Mouse (Mus musculus) kidney, postnatal 36 days (tissue): Measurements from ENCODE around the gene Cabp1.

Experiments used
- DNase-seq, 2 experiments: peaks; one replicate each; pipeline ENCODE4 v3.0.0; 2021 to 2022; ENCODE audit warnings: mixed read lengths in 2 of 2

Cabp1 gene

DNA sequence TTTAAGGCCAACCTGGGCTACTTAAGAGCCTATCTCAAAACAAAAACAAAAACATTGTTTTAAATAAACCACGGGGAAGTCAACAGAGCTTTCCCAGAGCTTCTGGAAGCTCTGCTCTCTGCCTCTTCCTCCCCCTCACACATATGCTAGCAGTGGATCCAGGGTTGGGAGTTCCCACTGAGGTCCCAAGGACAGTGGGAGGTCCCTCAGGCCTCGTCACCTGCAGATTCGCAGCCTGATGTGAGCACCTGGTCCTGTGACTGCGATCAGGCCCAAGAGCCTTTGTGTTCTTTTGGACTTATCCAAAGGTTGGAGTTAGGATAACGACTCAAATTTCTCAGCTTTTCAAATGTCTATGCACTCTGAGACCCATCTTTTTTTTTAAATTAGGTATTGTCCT lies 14.4 kb upstream of the Cabp1 start:
- DNase-seq: no peak

DNA sequence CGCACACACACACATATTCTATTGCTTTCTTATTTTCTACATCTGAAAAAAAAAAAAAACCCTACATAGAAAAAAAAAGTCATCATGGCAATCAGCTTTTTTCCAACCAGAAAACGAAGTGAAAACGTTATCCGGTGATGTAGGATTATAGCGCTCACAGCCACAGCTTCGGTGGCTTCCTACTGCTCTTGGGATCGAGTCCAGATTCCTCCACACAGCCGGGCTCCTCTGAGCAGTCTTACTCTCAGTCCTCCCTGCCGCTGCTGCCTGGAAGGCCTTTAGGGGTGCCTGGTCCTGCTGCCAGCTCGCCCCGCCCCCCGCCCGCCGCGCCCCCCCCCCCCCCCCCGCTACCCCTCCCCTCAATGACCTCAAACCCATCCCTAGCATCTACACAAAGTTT lies 13.7 kb upstream of the Cabp1 start:
- no peak for DNase-seq

DNA sequence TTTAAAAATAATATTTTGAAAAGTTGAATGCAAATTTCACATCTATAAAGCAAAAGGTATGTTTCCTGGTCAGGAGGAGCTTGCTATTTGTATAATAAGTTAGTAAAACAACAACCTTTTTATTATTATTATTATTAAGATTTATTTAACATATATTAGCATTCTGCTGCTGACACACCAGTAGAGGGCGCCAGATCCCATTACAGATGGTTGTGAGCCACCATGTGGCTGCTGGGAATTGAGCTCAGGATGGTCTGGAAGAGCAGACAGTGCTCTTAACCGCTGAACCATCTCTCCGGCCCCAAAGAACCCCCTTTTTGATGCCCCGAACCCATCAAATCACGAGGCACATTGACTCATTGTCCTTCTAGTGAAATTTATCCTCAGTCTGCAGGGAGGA lies 13.1 kb upstream of the Cabp1 start:
- no peak for DNase-seq

DNA sequence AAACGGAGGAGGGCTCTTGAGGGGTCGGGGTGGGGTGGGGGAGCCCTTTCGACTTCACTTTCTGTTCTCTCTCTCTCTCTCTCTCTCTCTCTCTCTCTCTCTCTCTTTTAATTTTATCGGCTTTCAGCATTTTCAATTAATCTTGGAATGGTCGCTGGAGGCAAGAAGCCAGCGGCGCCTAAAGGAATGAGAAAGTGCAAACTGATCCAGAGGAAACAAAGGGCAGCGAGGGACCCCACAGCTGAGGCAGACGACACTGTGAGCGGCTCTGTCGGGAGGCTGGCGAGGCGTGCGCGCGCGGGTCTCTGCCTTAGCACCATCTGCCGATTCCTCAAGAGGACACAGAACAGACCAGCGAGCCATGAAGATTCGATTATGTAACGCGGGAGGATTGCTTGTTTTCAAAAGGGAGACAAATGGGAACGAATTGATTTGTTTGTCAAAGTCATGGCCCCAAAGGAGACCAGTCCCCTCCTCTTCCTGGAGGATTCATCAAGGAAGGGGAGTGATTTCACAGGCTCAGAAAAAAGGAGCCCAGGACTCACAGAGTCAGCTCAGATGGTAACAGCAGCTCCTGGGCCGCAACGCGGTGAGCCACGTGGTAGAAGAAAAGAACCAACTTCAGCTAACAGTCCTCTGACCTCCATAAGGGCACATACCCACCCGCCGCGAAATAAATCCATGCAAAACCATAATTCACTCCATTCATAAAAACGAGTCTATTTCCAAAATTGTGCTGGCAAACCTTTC lies 10.6 kb upstream of the Cabp1 start:
- DNase-seq: peak; percentile 41 to 61

DNA sequence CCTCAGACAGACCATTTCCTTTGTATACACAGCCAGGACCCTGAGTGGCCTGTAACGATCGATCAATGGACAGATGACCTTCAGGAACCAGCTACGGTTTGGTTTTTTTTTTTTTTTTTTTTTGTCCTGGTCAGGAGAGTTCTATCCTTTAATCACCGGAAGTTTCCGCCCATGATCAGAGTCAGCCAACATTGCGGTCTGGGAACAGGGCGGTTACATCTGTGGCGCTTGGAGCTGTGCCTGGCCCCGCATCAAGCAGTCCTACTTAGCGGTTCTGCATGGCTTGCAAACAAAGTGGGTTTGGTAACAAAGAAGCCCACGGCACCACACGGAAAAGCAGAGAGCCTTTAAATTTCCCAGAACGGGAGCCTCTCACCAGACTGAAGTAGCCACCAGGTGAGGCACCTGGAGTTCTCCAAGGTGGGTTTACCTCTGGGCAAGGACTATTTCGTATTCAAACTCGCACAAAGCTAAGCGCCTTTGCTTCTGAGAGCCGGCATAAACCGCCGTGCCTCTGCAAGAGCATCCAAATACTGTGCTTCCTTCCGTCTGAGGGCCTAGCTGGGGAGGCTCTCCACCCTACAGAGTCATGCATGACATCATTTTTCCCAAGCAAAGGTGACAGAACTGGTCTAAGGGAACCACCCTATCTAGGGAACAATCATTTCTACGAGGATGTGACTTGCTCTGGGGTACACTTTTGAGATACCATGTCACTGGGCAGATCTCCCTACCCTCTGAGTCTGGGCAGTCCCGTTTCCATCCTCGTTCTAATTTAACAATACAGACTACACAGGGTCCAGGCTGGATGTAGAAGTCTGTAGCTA lies 9.8 kb upstream of the Cabp1 start:
- peak; percentile 42 to 50 for DNase-seq

DNA sequence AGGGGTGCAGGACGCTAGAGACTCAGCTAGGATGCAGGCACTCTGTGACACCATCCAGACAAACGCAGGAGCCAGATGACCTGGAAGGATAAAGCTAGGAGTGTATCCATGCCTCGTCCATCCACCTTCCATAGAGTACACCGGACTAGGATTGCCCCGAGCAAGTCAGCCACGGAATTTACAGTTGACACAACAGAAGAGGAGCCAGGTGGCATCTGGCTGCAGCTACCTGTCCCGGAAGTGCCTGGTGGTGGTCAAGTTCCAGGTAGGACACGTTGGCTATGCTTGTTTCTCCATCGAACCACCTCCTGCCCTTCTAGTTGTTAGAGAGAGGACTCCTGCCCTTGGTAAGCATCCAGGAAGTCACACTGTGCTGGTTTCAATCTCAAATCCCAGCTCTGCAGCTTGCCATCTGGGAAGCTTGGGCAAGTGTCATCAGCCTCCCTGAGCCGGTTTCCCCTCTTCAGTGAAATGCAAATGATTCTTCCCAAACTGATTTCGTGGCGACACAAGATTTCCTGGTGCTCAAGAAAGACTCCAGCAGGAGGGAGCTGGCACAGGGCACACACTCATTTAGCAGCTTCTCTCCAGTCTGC lies 543 bp upstream of the Cabp1 start:
- DNase-seq: no peak

DNA sequence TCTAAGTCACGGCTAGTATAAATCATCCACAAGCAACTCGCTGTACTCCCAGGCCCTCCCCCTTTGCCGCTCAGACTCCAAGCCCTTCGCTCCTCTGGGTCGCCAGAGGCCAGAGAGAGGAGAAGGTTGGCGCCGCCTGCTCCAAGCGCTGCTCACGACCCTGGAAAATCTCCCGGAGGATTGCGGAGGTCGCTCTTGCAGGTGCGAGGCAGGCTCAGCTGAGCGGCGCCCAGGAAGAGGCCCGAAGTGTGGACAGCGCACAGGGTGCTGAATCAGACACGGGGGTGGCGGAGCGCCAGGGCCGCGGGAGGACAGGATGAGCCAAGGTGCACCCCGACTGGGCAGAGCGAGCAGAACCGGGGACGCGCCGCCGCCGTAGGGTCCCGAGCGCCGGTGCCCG lies 955 bp downstream of the Cabp1 start:
- DNase-seq: peak; percentile 85 to 93

DNA sequence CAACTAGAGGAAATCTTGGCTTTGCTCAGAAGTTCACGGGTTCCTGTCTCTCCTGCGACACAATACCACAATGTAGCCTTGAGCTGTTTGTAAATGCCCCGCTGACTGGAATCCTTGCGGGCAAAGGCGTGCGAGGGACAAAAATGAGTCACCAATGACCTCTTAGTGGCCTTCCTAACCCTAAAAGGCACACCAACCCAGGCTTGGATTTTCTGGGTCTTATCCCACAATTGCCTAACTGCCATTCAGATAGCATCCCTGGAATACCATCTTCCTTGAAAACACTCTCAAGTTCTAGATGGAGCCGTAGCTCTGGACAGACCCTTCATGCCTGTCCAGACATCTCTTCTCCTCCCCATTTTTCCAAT lies 1.4 kb downstream of the Cabp1 start:
- DNase-seq: no peak

DNA sequence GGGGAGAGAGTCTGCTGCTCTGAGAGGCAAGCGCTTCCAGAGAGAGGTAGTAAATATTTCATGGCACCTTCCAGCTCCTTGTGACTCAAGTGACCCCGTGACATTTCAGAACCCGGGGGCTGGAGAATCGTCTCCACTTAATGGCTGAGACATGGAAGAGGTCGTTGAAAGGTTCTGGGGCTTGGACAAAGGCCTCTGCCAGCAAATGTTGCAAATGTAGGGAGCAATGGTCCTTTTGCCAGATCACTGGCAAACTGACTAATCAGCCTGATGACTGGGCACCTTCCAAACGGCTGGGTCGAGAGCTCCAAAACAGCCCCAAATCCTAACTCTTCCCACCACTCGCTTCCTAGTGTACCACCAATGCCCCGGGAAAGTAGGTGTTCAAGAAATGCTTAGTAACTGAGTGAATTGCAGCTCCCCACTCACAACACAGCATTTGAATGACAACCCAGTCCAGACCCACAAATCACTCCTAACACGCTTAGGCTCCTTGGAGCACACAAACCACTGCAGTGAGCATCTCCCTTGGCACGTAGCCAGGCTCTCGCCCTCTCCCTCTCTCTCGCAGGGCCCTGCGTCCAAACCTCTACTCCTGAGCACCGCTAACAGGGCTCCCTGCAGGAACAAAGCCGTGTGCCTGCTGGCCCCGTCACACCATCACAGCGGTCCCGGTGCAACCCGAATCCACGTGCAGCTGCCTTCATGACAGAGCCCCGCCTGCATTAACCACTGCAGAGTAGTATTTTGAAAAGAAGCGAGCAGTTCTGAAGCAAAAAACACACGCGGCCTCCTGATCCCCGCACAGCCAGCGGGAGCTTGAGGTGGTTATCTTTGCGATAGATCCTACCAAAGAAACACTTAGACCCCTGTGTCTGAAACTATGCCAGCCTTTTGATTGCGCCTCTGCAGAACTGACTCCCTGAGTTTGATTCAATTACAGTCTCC lies 2.0 kb downstream of the Cabp1 start:
- peak in 1 of 2 experiments; percentile 30 for DNase-seq

DNA sequence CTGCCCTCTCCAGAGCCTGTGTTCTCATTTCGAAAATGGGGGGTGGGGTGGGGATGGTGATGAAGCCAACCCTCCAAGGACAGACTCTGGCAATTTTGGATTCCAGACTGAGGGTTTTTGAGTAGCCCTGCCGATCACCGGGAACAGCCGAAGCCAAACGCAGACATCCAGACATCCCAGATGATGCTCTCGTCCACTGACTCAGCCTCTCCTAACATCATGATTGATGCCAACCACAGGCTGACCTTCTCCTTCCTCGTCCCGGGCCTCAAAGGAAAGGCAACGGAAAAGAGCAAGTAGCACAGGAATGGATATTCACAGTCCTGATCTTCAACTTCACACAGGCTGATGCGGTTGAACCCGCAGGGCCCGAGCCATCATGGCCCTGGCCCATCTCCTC lies 4.1 kb downstream of the Cabp1 start:
- DNase-seq: no peak

DNA sequence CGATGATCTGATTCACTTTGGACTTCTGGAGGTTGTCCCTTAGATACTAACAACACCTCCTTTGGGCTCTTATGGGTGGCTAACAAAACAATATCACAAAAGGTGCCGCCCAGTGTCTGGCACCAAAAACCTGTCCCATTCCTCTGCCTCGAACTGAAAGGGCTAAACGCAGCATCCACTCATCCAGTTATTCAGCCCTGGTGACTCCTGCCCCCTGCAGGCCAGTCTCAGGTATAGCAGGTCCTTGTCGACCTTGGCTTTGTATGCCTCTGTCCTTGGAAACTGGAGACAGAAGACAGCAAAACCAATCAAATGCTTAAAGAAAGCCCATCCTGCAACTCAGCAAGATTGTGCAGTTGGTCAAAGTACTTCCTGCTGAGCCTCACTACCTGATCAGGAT lies 5.4 kb downstream of the Cabp1 start:
- DNase-seq: peak; percentile 36 to 68

DNA sequence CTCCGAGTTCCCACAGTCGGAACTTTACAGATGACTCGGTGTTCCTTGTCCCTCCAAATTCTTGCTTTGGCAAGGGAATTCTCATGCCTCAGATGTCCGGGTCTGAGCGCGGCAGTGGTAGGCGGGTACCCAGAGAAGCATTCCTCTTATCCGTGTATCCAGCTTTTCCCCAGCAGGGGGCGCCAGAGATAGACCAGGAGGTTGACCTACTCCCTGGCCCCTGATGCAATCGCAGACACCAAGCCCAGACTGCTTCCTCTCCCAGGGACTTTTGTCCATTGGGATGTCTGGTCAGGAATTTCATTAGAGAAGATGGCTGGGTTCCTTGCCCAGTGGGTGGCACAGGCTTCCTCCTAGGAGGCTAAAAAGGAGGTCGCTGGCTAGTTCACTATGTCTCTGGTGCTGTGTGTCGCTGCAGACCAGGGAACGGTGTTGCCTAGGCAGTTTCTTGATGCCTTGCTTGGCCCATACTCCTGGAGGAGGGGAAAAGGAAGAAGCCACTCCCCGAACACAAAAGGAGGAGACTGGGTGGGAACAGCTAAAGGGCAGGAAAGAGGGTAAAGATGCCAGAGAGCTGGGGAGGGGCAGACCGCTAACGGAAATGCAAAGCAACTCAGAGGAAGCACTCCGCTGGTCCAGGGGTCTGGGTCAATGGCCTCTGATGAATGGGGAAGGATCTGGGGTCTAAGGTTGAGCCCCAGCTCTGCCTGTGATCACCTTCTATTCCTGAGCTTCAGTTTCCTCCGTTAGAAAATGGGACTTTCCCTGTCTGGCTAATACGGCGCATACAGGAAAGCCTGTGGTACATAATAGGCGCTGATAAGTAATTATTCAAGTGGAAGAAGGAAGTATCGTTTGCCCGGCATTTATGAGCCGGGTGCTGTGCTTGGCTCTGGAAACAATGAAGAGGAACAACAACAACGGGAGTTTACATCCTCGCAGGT lies 6.7 kb downstream of the Cabp1 start:
- DNase-seq: peak; percentile 96 to 98

DNA sequence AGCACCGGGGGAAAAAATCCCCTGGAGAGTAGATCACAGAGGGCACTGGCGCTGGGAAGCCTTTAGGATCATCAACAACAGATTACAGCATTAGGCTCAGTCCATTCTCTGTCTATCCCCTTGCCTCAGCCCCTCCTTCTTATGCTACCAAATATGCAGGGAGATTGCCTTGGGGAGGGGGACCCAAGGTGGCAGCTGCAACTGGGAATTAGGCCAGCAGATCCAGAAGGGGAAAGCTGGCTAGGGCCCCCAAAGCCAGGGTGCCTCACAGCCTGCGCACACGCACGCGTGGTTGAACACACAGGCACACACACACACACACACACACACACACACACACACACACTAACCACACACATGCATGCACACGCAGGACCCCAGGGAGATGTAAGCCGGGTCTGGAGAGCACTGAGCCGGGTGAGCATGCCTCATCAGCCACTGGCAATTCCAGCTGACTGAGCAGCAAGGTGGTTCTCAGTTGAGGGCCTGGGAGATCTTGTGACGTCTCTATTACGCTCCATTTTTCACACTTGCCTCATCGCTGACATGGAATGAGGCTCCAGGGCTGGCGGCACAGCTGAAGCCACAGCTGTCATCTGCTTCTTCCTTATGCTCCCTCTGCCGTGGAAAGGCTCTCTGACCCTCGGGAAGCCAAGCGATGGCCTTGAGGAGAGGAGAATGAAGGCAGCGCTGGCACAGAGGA lies 7.7 kb downstream of the Cabp1 start:
- no peak for DNase-seq

DNA sequence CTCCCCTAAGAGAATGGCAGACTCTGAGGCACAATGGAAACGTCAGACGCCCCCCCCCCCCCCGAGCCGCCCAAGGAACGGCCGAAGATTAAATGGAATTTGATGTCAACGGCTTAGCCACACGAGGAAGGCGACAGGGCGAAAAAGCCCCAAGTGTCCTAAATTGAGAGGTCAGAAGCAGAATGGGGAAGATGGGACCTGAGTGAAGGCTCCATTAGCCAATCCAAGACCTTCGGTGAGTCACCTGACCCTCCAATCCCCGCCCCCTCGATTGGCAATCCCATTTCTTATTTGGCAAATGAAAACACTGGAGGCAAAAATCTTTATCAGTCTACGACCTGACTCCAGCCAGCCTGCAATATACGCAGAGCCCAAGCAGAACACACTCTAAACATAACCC lies 9.5 kb downstream of the Cabp1 start:
- peak in 1 of 2 experiments; percentile 61 for DNase-seq

DNA sequence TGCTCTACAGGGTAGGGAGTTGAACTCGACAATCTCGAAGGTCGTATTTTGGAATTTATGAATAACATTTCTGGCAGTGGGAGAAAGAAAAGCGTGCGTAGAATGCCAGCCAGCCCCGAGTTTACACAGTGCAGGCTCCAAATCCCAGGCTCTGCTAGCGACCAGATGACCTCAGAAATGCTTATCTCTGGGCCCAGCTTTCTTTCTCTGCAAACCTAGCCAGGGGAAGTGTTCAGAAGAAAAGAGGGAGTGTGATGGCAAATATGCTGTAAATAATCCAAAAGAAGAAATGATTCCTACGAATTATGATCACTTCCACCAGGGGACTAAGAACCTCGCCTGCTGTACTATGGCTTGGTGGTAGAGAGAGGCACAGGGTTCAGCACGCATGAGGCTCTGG lies 10.7 kb downstream of the Cabp1 start:
- no peak for DNase-seq

DNA sequence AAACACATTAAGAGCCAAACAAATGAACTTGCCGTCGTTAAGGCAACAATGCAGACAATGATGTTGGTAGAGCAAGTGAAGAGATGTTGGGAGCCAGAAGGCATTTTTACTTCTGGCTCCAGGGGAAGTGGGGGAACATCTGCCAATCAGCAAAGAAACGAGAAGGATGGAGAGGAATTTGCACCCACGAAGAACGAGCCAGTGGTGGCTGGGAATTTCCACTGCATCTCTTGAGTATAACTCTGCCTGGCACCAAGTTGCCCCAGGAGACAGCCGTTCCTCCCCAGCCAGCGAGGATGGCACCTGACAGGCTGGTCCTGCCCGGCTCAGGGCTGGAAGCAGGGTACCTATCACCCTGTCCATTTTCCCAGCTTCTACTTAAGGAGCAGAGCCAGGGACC lies 11.3 kb downstream of the Cabp1 start:
- DNase-seq: no peak

DNA sequence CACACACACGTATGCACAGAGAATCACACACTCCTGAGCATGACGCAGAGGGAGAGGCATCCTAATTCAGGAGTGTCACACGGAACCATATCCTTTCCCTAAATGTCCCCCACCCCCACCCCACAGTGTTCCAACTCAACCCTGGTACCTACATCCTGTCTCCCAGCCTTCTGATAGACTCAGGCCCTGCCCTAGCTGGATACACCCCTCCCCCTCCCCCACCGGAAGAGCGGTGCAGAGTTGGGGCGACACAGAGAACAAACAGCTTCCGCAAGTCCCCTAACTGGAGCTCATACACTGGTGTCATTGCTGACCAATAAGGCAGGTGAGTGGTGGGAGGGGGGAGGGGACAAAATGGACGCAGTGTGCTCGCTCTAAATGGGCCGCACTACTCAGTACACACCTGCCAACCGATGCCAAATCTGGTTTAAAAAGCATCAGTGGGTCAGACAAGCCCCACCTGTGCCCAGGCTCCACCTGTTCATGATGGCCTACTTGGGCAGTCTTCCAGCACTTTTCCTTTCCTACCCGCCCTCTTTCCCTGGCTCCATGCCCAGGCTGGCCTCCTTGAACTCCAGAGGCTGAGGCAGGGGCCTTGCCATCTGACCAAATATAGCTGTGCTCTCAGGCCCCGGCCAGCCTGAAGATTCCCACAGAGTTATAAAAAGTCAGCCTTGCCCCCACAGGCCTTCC lies 12.8 kb downstream of the Cabp1 start:
- DNase-seq: peak; percentile 78 to 87

DNA sequence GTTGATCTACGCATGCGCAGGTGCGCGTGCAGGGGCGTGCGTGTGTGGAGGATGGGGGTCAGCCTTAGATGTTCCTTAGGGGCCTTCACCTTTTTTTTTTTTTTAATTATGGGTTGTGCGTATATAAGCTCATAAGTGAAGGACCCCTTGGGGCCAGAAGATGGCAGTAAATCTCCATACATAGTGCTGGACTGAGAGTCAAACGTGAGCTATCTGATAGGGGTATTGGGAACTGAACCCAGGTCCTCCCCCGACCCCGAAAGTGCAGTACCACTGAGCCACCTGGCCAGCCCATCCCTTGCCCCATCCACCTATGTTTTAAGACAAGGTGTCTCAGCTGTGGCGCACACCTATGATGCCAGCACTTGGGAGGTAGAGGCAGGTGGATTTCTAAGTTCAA lies 14.6 kb downstream of the Cabp1 start:
- DNase-seq: no peak

DNA sequence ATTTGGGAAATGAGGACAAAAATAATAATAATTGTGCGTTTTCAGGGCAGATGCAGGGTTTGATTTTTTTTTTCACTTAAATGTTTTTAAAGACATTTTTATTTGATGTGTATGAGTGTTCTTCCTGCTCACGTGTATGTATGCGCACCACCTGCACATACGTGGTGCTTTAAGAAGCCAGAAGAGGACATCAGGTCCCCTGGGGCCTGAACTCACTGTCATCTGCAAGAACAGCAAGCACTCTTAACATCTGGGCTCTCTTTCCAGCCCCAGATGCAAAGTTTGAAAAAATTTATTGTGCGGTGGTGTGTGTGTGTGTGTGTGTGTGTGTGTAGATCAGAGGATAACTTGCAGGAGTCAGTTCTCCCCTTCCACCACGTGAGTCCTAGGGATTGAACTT lies 16.3 kb downstream of the Cabp1 start:
- DNase-seq: no peak

DNA sequence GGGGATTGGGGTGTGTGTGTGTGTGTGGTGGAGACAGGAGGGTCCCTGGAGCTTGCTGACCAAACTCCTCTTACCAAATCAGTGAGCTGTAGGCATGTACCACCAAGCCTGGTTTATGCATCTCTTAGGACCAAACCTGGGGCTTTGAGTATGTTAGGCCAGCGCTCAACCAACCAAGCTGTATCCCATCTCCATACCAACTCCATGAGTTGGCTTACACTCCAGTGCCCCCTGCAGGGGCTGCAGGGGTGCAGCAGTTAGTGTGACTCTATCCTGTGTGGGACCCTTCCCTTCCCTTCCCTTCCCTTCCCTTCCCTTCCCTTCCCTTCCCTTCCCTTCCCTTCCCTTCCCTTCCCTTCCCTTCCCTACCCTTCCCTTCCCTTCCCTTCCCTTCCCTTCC lies 19.6 kb downstream of the Cabp1 start:
- no peak for DNase-seq
